Mouse (Mus musculus) macrophage (primary cell): ENCODE data around the gene Foxp1. TPM values are rescaled to one million over a fixed set of nuclear protein-coding genes. Genes with fewer than 3 reads are reported as not detected.

Experiments used
- H3K27ac ChIP-seq: fragments of 350-480 bp; formaldehyde crosslinking; 2 replicates; pipeline ENCODE4 v1.9.0; 2021
- H3K36me3 ChIP-seq: fragments of 350-480 bp; formaldehyde crosslinking; 2 replicates; pipeline ENCODE4 v1.9.0; 2021; ENCODE audit errors: inconsistent target
- H3K4me3 ChIP-seq: fragments of 350-480 bp; formaldehyde crosslinking; 2 replicates; pipeline ENCODE4 v1.9.0; 2021; ENCODE audit errors: inconsistent target
- H3K79me2 ChIP-seq: fragments of 350-480 bp; formaldehyde crosslinking; 2 replicates; pipeline ENCODE4 v1.9.0; 2021; ENCODE audit errors: inconsistent target
- WGBS: methylation state at CpG from one replicate; pipeline ENCODE4 v1.1.7; 2026; ENCODE audit warnings: inconsistent platforms; ENCODE audit not compliant: missing documents; 5-methylcytosine and 5-hydroxymethylcytosine counted together
- polyA plus RNA-seq: library from polyadenylated mRNA; stranded (reverse); fragments of 250-400 nt; gene quantifications from 3 replicates; pipeline ENCODE4 v1.2.4, GENCODE M21; 2018; ENCODE audit warnings: inconsistent platforms

The Foxp1 gene
- polyA plus RNA-seq, 1 experiment from 2014 or later, result 38.9 TPM

DNA sequence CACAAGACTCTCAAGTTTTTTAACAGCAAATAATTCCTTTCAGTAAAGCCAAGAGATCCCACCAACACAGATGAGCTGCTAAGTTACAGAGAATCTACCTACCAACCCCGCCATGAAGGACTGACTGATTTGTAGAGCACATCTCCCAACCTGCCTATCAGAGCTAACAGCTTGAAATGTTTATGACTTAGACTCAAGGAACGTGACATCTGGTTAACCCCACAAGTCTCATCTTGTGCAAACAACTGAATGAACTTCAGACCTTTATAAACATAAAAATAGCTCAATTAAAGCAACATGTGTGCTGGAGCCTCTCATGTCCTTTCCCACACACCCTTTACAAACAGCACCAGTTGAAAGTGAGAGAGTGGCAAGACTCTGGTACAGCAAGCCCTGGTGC is 193.9 kb downstream of the Foxp1 start:
- no peaks in the 10 kb centered on the region for H3K79me2 ChIP-seq
- 91% methylated on average over 2 of the region's 2 CpGs for WGBS
- no peak overlapping the region for H3K4me3 ChIP-seq
- no peaks in the 10 kb centered on the region for H3K36me3 ChIP-seq
- H3K27ac ChIP-seq, result no peak overlapping the region

DNA sequence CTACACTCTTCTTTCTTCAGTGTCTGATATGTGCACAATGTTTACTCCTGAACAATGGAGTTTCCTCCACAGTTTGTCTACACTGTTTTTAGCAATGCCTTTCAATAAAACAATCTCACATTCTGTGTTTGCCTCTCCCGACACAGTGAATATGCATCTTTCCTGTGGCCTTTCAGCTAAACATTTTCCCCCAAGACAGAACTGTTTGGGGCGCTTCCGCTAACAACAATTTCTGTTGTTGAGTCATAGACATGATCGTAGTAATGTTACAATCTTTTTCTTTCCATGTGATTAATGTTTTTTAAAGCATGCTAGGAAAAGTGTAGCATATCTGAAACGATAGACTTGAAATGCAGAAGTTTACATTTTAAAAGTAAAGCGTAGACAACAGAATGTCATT is 194.4 kb downstream of the Foxp1 start:
- no peak overlapping the region for H3K27ac ChIP-seq
- no peaks in the 10 kb centered on the region for H3K79me2 ChIP-seq
- H3K36me3 ChIP-seq, result no peaks in the 10 kb centered on the region
- 90% methylated on average over 6 of the region's 6 CpGs for WGBS
- no peak overlapping the region for H3K4me3 ChIP-seq

DNA sequence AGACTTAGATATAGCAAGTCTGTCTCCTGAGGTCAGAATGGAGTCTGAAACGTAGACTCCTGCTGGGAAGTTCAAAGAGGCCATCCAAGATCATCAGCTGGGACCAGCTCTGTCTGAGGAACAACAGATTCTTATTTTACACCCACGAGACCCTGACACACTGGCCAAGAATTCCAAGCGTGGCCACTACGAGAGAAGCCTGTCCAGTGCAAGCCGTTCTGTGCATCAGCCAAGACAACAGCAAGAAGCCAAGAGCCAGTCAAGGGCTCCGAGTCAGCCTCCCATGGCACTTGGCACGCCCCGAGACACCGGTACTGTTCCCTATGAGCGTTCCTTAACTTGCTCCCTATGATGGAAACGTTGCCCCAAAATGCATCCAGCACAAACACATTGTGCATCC is 194.8 kb downstream of the Foxp1 start:
- 94% methylated on average over 11 of the region's 11 CpGs for WGBS
- H3K4me3 ChIP-seq, result no peak overlapping the region

DNA sequence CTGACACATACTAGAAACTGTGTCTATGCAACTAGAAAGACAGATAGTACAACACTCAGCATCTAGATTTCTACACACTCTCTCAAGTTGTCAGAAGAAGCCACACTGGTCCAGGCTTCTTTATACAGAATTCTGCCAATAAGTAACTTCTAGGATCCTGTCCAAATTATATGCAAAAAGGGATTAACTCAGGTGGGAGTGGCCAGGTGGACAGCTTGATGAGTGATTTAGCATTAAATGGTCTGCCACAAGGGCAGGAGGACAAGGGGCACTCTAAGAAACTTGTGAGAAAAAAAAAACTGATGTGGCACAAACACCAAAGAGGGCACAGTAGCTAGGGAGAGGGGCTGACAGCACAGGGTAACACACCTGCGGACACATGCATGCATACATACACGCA is 196.6 kb downstream of the Foxp1 start:
- 93% methylated on average over 2 of the region's 2 CpGs for WGBS
- no peak overlapping the region for H3K4me3 ChIP-seq
- no peak overlapping the region for H3K27ac ChIP-seq
- no peaks in the 10 kb centered on the region for H3K79me2 ChIP-seq
- H3K36me3 ChIP-seq, result no peaks in the 10 kb centered on the region

More for the DNA sequence above, 194.8 kb downstream of the Foxp1 start:
- no peaks in the 10 kb centered on the region for H3K79me2 ChIP-seq
- no peak overlapping the region for H3K27ac ChIP-seq
- no peaks in the 10 kb centered on the region for H3K36me3 ChIP-seq

DNA sequence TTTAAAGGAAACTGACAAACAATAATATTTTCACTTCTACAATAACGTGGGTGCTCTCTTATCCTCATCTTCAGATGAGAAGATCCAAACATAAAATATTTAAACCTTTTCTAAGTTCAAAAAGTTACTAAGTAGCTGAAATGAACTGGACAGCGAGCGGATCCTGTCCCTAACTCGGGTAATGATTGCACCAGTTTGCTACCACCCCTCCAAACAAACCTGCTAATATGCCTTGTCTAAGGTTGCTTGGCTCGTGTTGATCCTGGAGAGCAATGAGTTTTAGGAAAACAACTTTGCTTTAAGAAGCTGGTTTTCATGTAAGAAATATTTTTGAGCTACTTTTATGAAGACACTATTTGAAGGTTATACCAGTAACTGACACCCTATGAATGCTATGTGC is 197.1 kb downstream of the Foxp1 start:
- no peaks in the 10 kb centered on the region for H3K79me2 ChIP-seq
- no peak overlapping the region for H3K27ac ChIP-seq
- WGBS, result 94% methylated on average over 5 of the region's 5 CpGs
- no peak overlapping the region for H3K4me3 ChIP-seq
- H3K36me3 ChIP-seq, result no peaks in the 10 kb centered on the region

DNA sequence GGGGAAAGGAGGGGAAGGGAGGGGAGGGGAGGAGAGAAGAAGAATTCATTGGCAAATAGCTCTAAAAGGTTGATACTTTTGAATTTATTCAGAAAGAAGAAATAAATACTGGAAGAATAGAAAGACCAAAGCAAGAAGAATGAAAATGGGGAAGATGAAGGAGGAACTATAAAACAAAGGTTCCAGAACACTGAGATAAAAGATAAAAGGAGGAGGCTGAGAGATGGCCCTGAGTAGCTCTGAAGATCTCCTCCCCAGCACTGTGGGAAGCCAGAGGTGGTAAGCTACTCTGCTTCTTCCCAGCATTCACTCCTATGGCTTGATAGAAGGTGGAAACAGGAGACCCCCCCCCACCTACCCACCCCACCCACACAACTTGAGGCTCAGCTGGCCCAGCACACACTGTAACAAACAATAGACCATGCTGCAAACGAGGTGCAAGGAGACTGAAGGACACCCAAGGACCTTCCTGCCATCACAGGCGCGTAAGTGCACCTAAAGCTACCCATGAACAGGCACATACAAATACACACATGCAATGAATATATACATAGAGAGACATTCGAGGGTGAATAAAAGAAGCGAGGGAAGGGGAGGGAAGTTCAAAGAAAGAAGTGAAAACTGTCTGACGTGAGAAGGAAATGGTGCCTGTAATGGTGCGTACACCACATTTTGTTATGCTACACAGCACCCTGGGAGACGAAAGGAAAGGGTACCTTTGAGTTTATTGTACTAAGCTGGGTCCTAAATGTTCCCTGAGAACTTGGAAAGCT is 200.2 kb downstream of the Foxp1 start:
- no peak overlapping the region for H3K4me3 ChIP-seq
- H3K79me2 ChIP-seq, result no peaks in the 10 kb centered on the region
- no peaks in the 10 kb centered on the region for H3K36me3 ChIP-seq
- H3K27ac ChIP-seq, result no peak overlapping the region
- 62% methylated on average over 8 of the region's 8 CpGs for WGBS

DNA sequence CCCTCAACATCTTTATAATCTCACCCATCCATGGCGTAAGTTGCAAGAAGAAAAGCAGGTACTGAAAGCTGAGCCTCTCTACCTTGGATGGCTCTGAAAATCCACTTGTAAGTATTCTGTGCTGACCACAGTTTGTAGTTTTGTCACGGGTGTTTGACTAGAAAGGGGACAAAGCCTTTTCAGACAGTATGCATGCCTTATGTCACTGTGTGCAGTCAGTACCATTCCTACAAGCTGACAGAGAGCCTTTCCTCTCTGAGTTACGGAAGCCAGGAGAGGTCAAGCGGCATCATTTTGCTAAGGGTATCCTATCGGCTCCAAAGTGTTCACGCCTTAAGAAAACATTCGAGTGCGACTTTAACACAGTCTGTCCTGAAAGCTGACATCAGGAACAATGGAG is 202.1 kb downstream of the Foxp1 start:
- WGBS, result 93% methylated on average over 8 of the region's 8 CpGs
- H3K36me3 ChIP-seq, result no peaks in the 10 kb centered on the region
- no peaks in the 10 kb centered on the region for H3K79me2 ChIP-seq
- no peak overlapping the region for H3K4me3 ChIP-seq
- no peak overlapping the region for H3K27ac ChIP-seq

DNA sequence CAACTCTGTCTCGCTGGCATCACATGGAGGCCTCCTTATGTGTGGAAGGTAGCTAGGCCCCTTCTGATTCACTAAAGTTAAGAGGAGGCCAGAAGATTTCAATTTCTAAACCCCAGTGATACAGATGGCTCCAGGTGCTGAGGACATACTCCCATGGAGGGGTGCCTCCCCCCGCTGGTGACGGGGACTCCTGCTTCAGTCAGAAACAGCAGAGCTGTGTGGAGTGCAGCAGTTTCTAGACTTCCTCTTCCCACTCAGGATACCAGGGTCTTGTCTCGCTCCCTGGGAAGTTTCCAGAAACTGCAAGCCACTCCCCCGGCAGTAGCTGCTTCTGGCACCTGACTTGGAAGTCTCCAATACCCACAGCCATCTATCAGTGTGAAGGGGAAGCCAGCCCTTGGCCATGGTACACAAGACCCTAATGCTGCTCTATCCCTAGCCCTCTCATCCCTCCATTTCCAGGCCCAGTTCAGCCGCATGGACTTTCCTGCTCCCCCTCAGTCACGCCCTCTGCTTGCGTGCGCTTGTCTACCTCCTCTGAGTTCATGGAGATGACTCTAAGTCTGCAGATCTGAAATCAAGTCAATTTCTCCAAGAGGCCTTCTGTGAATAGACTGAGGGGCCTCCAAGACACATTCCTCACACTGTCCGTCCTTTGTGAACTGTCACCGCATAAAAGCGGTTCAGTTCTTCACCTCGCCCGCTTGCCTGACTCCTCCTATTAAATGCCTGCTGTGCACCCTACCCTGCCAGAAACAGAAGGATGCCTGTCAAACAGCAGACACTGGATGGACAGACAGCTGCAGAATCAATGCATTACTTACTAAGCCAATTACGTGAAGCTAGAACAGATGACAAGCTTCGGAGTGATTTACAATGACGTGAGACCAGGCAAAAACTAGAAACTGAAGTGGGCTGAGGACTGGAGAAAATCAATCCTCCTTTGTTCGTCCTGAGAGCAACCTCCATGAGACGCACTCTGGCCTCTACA is 202.8 kb downstream of the Foxp1 start:
- no peak overlapping the region for H3K4me3 ChIP-seq
- no peak overlapping the region for H3K27ac ChIP-seq
- WGBS, result 89% methylated on average over 19 of the region's 19 CpGs
- no peaks in the 10 kb centered on the region for H3K79me2 ChIP-seq
- H3K36me3 ChIP-seq, result no peaks in the 10 kb centered on the region

DNA sequence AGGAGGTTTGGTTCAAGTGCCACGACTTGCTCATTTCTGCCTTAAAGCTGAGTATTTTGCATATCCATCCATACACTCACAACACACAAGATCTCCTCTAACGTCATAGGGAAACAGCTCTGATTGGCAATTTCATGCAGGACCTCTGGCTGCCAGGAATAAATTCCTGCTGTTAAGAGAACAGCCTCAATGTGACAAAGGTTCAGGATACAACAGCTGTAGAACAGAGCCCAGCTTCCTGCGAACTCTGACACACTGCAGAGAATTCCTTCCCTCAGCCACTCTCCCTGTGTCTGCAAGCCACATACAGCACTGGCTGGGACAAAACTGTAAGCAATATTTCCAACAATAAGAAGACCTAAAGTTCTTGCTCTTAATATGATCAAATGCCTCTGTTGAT is 207.8 kb downstream of the Foxp1 start:
- H3K4me3 ChIP-seq, result no peak overlapping the region
- 100% methylated on average over 3 of the region's 3 CpGs for WGBS
- no peaks in the 10 kb centered on the region for H3K79me2 ChIP-seq
- no peaks in the 10 kb centered on the region for H3K36me3 ChIP-seq
- H3K27ac ChIP-seq, result no peak overlapping the region

DNA sequence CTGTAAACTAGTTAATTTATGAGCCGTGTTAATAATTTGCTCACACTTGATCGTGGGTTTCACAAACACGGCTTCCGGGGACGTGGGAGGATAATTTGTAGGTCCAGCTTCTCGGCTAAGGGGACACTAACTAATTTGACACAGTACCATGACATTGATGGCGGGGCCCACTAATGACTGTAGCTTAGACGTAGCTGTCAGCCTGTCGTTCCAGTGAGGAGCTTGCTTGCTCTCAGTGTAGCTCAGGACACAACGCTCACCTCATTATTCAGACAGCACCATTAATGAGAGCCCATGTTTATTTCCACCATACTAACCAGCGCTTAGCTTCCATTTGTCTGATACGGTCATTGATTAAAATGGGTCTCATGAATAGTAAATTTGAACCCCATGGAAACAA is 212.0 kb downstream of the Foxp1 start:
- Histone ChIP-seq H3K4me3 (no peak overlapping the region), H3K27ac (no peak overlapping the region), H3K79me2 (no peaks in the 10 kb centered on the region), H3K36me3 (no peaks in the 10 kb centered on the region)
- WGBS, result 96% methylated on average over 12 of the region's 12 CpGs

DNA sequence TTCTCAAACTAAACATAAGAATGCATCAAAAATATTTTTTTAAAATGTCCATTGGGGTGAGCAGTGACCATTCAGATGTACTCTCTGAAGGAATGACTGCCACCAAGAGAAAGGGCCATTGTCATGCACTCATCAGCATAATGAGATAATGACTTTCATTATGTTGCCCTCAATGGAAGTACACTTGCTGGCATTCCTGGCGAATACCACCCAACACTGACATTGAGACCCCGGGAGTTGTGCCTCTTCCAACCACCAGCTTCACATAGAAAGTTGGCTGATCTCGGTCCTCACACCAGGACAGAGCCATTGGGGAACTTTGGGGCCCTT is 212.4 kb downstream of the Foxp1 start:
- no peak overlapping the region for H3K27ac ChIP-seq
- no peak overlapping the region for H3K4me3 ChIP-seq
- H3K79me2 ChIP-seq, result no peaks in the 10 kb centered on the region
- no peaks in the 10 kb centered on the region for H3K36me3 ChIP-seq
- WGBS, result 95% methylated on average over 3 of the region's 3 CpGs

DNA sequence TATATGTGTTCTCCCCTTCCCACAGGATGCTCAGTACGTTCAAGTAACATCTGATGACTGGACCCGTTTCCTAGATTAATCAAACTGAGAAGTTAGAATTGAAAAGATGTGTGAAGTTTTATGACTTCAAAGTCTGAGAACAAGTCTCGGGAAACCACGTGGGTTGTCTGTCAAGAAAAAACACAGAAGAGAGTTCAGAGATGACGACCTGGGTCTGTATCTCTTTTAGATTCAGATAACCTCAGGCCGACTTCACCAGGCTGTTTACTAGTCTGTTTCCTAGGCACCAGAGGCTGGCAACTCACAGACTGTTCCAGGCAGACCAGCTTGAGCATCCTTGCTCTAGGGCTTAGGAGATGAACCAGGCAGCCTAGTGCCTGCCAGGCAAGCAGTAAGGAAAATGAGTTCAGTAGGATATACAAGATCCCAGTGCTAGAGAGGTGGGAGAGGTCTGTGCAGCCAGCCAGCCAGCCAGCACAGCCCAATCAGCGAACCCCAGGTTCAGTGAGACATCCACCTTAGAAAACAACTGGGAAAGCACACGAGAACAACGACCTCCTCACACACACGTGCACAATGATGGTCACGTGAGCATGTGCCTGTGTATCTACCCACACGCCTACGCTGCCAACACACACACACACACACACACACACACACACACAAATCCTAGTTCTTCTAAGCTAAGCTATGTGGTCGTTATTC is 212.9 kb downstream of the Foxp1 start:
- no peaks in the 10 kb centered on the region for H3K36me3 ChIP-seq
- H3K4me3 ChIP-seq, result no peak overlapping the region
- no peaks in the 10 kb centered on the region for H3K79me2 ChIP-seq
- no peak overlapping the region for H3K27ac ChIP-seq
- 93% methylated on average over 14 of the region's 14 CpGs for WGBS

DNA sequence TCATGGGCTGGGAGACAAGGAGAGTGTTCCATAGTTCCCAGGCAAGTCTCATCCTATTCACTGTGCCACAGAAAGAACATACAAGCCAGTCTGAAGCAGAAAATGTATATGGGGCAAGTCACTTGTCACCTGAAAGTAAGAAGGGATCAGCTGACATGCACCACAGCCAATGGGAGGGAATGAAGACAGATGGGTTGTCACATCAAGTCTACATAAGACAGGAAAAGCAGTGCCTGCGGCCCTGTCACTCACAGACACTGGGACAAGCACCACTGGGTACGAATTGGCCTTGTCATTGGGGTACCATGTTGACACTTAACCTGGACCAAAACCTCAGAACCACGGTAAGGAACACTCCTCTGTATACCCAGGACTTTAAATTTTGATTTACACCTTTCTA is 216.8 kb downstream of the Foxp1 start:
- WGBS, result 88% methylated on average over 3 of the region's 3 CpGs
- no peak overlapping the region for H3K4me3 ChIP-seq
- H3K36me3 ChIP-seq, result no peaks in the 10 kb centered on the region
- H3K27ac ChIP-seq, result no peak overlapping the region
- no peaks in the 10 kb centered on the region for H3K79me2 ChIP-seq

DNA sequence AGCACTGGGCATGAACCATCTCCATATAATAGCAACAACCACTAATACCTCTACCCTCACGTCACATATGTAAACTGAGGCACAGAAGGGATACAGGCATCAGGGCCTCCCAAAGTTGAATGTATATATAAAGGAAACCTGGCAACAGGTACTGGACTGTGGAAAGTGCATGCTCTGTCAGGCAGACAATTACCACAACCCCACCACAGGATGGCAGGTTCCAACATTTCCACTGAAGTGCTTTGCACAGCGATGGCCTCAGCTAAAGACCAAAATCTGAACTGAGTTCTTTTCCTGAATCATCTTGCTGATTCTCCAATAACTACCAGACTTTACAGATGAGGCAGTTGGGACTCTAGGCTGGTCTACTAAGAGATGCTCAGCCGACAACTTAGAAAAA is 217.3 kb downstream of the Foxp1 start:
- 82% methylated on average over 3 of the region's 3 CpGs for WGBS
- no peaks in the 10 kb centered on the region for H3K36me3 ChIP-seq
- H3K79me2 ChIP-seq, result no peaks in the 10 kb centered on the region
- H3K27ac ChIP-seq, result no peak overlapping the region
- no peak overlapping the region for H3K4me3 ChIP-seq
